Mouse (Mus musculus): Measurements from ENCODE around the gene Wscd2.
"Not testable (repeated sequence)": the region's sequence is repeated elsewhere in the genome, so short reads cannot be mapped to it uniquely, and the experiment has no call there.

Gene Wscd2

DNA sequence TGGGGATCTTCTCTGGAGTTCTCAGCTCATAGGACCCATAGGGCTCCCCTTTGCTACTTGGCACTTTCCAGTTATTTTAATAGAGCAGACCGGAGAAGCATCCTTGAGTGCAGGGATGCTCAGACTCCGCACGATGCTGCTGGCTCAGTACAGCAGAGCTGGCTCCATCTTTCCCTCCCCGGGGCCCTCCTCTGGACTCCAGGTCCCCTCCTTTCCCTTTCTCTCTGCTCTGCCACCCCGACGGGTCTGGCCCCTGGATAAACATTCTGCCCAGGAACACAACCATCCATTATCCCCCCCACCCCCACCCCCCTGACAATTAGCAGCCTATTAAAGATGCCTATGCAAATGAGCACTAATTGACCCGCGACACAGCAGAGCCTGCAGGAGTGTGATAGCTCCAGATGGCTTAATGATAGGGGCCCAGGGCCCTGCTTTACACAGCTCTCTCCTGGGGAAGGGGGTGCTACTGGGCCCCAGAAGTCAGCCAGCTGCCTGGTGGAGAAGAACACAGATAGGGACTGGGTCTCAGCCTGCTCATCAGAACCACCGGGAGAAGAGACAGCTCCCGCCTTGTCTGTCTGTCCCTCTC, 52.8 kb downstream of the Wscd2 start:
- DNase-seq, result no peak

DNA sequence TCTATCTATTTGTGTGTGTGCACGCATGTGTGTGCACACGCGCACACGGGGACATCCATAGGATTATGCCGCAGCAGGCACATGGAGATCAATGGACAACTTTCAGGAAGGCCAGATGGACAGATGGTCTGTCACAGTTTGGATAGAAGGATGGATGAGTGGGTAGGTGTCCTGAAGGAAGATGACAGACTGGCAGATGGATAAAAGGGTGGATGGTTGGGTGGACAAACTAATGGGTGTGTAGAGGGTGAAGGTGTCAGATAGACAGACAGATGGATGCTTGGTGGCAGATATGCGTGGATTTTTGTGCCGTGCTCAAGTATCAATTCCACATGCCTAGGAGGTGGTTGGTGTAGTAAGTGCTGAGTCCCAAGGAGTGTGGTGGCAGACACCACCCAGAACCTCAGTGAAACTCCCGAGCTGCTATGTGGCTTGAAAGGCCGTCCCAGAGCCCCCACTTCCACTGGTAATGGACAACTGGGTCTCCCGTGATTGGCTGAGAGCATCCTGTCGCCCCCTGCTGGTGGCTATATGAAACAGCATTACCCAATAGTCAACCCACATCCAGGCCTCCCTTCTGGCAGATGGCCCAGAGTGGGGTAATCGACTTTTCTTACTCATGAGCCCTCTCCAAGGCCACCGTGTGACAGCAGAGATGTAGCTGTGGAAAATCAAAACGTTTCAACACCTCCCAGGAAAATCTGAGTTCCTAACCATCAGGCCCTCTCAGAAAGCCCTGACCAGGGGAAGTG, 58.0 kb downstream of the Wscd2 start:
- peak; percentile 36 for DNase-seq

GRCm38 (mm10) chr5:113550249-113550648, 60.1 kb downstream of the Wscd2 start:
- no peak for DNase-seq

- DNase-seq, result no peak
These were observed 60.6 kb downstream of the Wscd2 start for GRCm38 (mm10) chr5:113550759-113551158.

- DNase-seq, result peak; percentile 45
These were observed 63.3 kb downstream of the Wscd2 start for GRCm38 (mm10) chr5:113553402-113553897.

GRCm38 (mm10) chr5:113554095-113554494, 64.0 kb downstream of the Wscd2 start:
- DNase-seq, result no peak

- no peak for DNase-seq
These were observed 64.4 kb downstream of the Wscd2 start for GRCm38 (mm10) chr5:113554571-113554970.

DNA sequence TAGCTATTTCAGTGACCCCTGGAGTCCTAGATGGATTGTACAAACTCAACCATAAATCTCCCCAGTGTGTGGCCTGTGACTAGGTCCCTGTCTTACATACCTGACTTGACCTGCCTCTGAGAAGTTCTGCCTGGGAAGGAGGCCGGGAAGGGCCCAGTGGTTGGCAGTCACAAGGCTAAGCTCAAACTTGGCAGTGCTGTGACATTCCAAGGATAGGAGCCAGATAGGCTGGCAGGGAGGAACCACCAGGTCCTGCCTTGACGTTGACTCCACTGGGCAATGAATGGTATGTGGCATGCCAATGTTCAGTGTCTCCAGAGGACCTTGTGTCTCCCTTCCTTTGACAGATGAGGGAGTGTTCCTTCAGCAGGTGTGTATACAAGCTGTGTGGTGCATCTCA, 65.6 kb downstream of the Wscd2 start:
- DNase-seq, result no peak

DNA sequence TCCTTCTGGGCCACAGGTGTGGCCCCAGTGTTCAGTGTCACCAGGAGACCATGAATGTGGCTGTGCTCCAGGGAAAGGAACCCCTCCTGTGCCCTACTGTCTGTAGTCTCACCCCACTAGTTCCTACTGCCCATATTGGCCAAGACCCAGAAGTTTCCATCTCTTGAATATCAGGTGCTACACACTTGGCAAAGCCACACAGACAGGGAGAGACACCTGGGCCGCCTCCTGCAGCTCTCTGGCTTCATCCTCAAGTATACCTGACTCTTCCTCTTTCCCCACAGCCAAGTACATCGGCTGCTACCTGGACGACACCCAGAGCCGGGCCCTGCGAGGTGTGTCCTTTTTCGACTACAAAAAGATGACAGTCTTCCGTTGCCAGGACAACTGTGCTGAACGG, 67.9 kb downstream of the Wscd2 start:
- DNase-seq, result no peak

GRCm38 (mm10) chr5:113559627-113560026, 69.5 kb downstream of the Wscd2 start:
- DNase-seq, result no peak

DNA sequence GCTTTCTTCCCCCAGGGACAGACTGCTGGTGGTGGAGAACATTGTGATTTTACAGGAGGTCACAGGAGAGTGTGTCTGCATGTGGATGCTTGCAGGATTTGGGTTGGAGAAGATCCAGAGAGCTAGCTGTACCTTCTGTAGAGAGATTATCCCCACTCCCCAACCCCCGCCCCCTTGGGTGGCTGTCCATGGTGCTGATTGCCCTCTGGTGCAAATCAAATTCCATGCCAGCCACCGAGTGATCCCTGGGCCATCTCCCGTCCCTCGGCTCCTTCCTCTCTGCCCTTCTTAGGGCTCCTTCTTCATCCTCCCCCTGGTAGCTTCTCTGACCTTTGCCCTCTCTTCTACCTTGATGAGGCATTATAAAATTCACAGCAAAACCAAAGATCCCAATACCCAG, 74.3 kb downstream of the Wscd2 start:
- DNase-seq, result peak; percentile 37

- DNase-seq, result no peak
These were observed 75.1 kb downstream of the Wscd2 start for GRCm38 (mm10) chr5:113565101-113565854.

DNA sequence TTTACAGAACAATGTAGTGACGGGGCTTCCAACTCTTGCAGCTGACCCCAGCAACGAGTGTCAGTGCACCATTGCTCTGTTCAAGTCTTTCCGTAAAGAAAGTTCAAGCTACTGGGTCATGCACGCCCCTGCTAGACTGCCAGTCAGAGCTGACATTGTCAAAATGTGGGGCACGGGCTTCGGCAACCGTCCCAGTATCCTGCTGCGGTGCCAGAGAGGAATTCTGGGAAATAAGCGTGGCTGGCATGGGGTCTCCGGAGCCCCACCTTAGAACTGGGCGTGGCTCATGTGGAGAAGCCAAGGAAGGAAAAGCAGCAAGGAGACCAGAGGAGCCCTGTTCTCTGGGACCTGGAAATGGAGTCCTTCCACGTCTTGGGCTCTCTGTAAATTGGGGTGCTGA, 75.7 kb downstream of the Wscd2 start:
- DNase-seq, result no peak

- DNase-seq, result no peak
These were observed 80.1 kb downstream of the Wscd2 start for GRCm38 (mm10) chr5:113570056-113570717.

DNA sequence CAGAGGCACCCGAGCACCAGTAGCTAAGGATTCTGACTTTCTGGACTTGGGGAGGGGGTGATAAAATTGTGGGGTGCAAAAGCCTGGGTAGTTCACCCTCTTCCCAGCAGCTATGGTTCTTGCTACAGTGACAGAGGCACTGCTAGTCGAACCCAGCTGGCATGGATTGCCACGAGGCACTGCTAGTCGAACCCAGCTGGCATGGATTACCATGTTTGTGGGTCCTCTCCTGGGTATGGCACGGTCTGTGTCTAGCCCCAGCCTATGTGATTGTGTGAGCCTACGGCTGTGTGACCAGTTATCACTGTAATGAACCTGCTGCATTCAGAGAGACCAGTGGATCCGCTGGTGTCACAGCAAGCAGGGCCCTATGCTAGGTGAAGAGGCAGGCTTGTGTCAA, 87.4 kb downstream of the Wscd2 start:
- no peak for DNase-seq

GRCm38 (mm10) chr5:113578428-113578827, 88.3 kb downstream of the Wscd2 start:
- DNase-seq, result no peak

- DNase-seq, result no peak
These were observed 89.0 kb downstream of the Wscd2 start for GRCm38 (mm10) chr5:113579128-113579527.

- DNase-seq, result peak; percentile 43
These were observed 90.1 kb downstream of the Wscd2 start for GRCm38 (mm10) chr5:113580248-113580647.

DNA sequence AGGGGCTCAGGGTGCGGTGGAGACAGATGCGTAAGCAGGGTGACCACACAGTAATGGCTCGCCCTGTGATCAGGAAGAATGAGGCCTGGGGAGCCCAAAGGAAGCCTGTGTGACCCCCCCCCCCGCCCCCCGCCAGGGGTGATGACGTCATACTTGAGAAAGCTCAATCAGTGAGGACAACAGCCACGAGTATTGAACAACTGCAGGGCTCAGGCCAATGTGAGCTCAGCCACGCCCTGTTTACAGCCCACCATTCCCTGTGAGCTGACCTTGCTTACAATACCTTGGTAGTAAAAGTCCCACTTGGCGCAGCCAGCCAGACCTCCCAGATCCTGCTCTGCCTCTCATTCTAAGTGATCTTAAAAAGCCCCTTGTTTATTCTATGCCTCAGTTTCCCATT, 90.7 kb downstream of the Wscd2 start:
- no peak for DNase-seq

DNA sequence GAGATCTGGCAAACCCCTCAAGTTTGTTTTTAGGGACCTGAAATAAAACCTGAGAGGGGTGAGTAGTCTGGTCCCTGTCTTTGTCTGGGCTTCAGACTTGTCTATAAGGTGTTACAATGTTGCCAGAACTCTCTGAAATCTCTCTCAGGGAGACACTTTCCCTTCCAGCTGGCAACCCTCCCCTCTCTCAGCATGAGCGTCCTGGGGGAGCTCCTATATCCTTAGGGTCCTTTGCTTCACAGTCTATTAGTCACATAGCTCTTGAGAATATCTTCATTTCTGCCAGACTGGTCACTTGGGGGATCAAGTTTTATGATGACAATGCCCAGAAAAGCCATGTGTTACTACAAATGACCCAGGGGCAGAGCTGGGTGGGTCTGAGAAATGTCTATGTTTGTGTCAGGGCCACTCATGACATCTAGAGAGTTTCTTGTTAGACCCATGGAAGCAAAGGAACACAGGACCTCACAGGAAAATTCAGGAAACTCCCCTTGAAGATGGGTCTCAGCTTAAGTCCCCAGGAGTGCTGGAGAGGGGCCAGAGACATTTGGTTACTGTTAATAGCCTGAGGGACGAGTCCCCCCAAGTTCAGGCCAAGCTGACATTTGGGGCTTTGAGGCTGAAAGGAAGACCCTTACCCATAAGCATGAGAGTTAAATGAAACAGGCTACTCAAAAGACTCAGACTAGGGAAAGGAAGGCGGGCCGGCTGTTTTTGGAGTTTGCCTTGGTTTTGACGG, 93.5 kb downstream of the Wscd2 start:
- no peak for DNase-seq

DNA sequence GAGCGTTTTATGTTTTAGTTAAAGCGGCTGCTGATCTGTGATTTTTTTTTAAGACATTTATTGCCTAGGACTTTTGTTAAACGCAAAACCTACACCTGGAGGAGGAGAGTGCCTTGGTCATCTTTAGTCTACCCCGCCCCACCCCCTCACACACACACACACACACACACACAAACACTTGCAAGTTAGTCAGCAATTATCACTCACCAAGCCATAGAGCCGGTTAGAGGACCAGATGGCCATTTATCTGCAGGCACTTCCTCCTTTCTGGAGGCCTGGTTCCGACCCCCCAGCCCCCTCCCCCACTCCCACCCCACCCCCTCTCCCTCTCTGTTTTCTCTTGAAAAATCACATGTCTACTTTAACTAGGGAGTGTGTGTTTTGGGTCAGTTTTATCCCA, 94.3 kb downstream of the Wscd2 start:
- DNase-seq, result no peak

GRCm38 (mm10) chr5:113585619-113586457, 95.7 kb downstream of the Wscd2 start:
- DNase-seq, result not testable (repeated sequence)

Measured in thymus, postnatal 4 days (tissue).